Mouse (Mus musculus): ENCODE data around the gene Lrmda.

Lrmda gene

GRCm38 (mm10) chr14:22019252-22019948 lies at the start of gene Lrmda:
Gene Lrmda (plus strand): TSS chr14:22019712.
- no peak for DNase-seq (ENCODE audit: low read depth, low spot score)

- DNase-seq (ENCODE audit: low read depth, low spot score) = peak; percentile 18
Observed at GRCm38 (mm10) chr14:21981462-21981861, 38.0 kb upstream of the Lrmda start.

- no peak for DNase-seq (ENCODE audit: low read depth, low spot score)
Observed at GRCm38 (mm10) chr14:21982096-21982591, 37.4 kb upstream of the Lrmda start.

GRCm38 (mm10) chr14:21982592-21983310 lies 36.8 kb upstream of the Lrmda start:
- peak; percentile 28 for DNase-seq (ENCODE audit: low read depth, low spot score)

- peak; percentile 21 for DNase-seq (ENCODE audit: low read depth, low spot score)
Observed at GRCm38 (mm10) chr14:21983311-21983949, 36.1 kb upstream of the Lrmda start.

- DNase-seq (ENCODE audit: low read depth, low spot score) = peak; percentile 2
Observed at GRCm38 (mm10) chr14:21983950-21984730, 35.4 kb upstream of the Lrmda start.

GRCm38 (mm10) chr14:21984757-21985425 lies 34.6 kb upstream of the Lrmda start:
- peak; percentile 27 for DNase-seq (ENCODE audit: low read depth, low spot score)

GRCm38 (mm10) chr14:21985426-21985931 lies 34.0 kb upstream of the Lrmda start:
- DNase-seq (ENCODE audit: low read depth, low spot score) = peak; percentile 15

GRCm38 (mm10) chr14:21985981-21986732 lies 33.4 kb upstream of the Lrmda start:
- peak; percentile 77 for DNase-seq (ENCODE audit: low read depth, low spot score)

- peak; percentile 46 for DNase-seq (ENCODE audit: low read depth, low spot score)
Observed at GRCm38 (mm10) chr14:21986733-21987659, 32.5 kb upstream of the Lrmda start.

- peak; percentile 89 for DNase-seq (ENCODE audit: low read depth, low spot score)
Observed at GRCm38 (mm10) chr14:21987660-21988576, 31.6 kb upstream of the Lrmda start.

- no peak for DNase-seq (ENCODE audit: low read depth, low spot score)
Observed at GRCm38 (mm10) chr14:21988577-21989290, 30.8 kb upstream of the Lrmda start.

- no peak for DNase-seq (ENCODE audit: low read depth, low spot score)
Observed at GRCm38 (mm10) chr14:21989291-21989913, 30.1 kb upstream of the Lrmda start, which contains the start of gene Zfp503. Gene Zfp503 (minus strand): TSS chr14:21989601.

- DNase-seq (ENCODE audit: low read depth, low spot score) = no peak
Observed at GRCm38 (mm10) chr14:21990321-21991021, 29.0 kb upstream of the Lrmda start.

- no peak for DNase-seq (ENCODE audit: low read depth, low spot score)
Observed at GRCm38 (mm10) chr14:21991251-21991780, 28.2 kb upstream of the Lrmda start.

- DNase-seq (ENCODE audit: low read depth, low spot score) = no peak
Observed at GRCm38 (mm10) chr14:21991856-21992255, 27.7 kb upstream of the Lrmda start.

Measured in 3T3-L1 (cell line).